Comparison of ENCODE assay signal across 19 mouse cellular contexts in the genomic region with DNA sequence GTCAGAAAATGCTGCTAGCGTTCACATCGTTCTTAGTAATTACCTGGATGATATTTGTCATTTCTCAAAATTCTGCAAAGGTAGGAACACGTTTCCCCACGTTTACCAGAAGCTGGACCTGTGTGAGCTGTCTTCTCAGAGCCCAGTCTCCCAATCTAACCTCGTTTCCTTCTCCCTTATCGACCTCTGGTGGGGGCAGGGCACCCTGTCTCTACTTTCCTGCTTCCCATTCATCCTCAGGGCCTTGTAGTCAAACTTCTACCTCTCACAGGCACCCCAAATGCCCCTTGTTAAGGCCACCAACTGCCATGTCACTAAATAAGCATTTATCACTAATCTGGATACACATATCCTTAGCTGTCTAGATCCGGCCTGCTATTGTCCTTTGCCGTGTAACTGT.
"Had no signal": no experiment of that assay in that cellular context is flagged by ENCODE, and none has a peak within 500 bp of the region (broad histone marks: within the 10 kb centered on the region; RNA-seq: fewer than 3 reads in every experiment).

No protein-coding gene starts in this region.

- H3K4me1 ChIP-seq: liver, embryonic 13.5 days; midbrain, embryonic 12.5 days; midbrain, embryonic 15.5 days; neural tube, embryonic 12.5 days; neural tube, embryonic 15.5 days had no signal

- H3K9ac ChIP-seq: liver, embryonic 13.5 days; midbrain, embryonic 12.5 days; midbrain, embryonic 15.5 days; neural tube, embryonic 12.5 days; neural tube, embryonic 15.5 days had no signal

- ATAC-seq: intestine, embryonic 16.5 days; midbrain, embryonic 15.5 days had no signal

- H3K9me3 ChIP-seq: liver, embryonic 13.5 days; midbrain, embryonic 12.5 days; midbrain, embryonic 15.5 days; neural tube, embryonic 12.5 days; neural tube, embryonic 15.5 days had no signal

- H3K27ac ChIP-seq: left cerebral cortex, adult 2 months; liver, embryonic 13.5 days; midbrain, embryonic 12.5 days; midbrain, embryonic 15.5 days; neural tube, embryonic 12.5 days; neural tube, embryonic 15.5 days; stomach, postnatal 0 days had no signal

- DNase-seq: kidney, adult 18-20 months; kidney, adult 9 months; kidney, postnatal 10 days; kidney, postnatal 36 days; layer of hippocampus, postnatal 36 days; liver, embryonic 13.5 days; lung, adult 2 months; lung, postnatal 14 days; lung, postnatal 4 days; right cerebral cortex, adult 18-20 months; right cerebral cortex, postnatal 14 days; right cerebral cortex, postnatal 4 days had no signal

- H3K4me2 ChIP-seq: liver, embryonic 13.5 days; midbrain, embryonic 12.5 days; midbrain, embryonic 15.5 days; neural tube, embryonic 12.5 days; neural tube, embryonic 15.5 days had no signal

- H3K4me3 ChIP-seq: left cerebral cortex, adult 2 months; liver, embryonic 13.5 days; midbrain, embryonic 12.5 days; midbrain, embryonic 15.5 days; neural tube, embryonic 12.5 days; neural tube, embryonic 15.5 days had no signal

- H3K36me3 ChIP-seq: liver, embryonic 13.5 days; midbrain, embryonic 12.5 days; midbrain, embryonic 15.5 days; neural tube, embryonic 12.5 days; neural tube, embryonic 15.5 days had no signal

- H3K27me3 ChIP-seq: liver, embryonic 13.5 days; midbrain, embryonic 12.5 days; midbrain, embryonic 15.5 days; neural tube, embryonic 12.5 days; neural tube, embryonic 15.5 days had no signal
